Mouse (Mus musculus) heart, embryonic 13.5 days (tissue): ENCODE data around the gene Lgals4. TPM values are rescaled to one million over a fixed set of nuclear protein-coding genes. Genes with fewer than 3 reads are reported as not detected.

Source experiments
- ATAC-seq: fragments of 200-750 bp; cut with Nextera tagmentation; 2 replicates; pipeline ENCODE4 v1.8.0; 2017; ENCODE audit warnings: moderate TSS enrichment; ENCODE audit not compliant: insufficient number of reproducible peaks, low FRiP score, low TSS enrichment; ENCODE audit errors: extremely low read depth
- H3K27ac ChIP-seq: fragments of 300-500 bp; sonication (generic); replicated peaks from 2 replicates; pipeline ENCODE4 v1.5.1; 2015; ENCODE audit warnings: moderate library complexity, mild to moderate bottlenecking, inconsistent platforms
- H3K27me3 ChIP-seq: fragments of 300-500 bp; sonication (generic); replicated peaks from 2 replicates; pipeline ENCODE4 v1.6.1; 2015; ENCODE audit warnings: mild to moderate bottlenecking, inconsistent platforms
- H3K36me3 ChIP-seq: fragments of 300-500 bp; sonication (generic); 2 replicates; pipeline ENCODE4 v1.6.1; 2015; ENCODE audit warnings: mild to moderate bottlenecking, inconsistent platforms
- H3K4me1 ChIP-seq: fragments of 300-500 bp; sonication (generic); 2 replicates; pipeline ENCODE4 v1.6.1; 2015; ENCODE audit warnings: inconsistent platforms
- H3K4me2 ChIP-seq: fragments of 300-500 bp; sonication (generic); 2 replicates; pipeline ENCODE4 v1.6.1; 2015; ENCODE audit warnings: inconsistent platforms, mild to moderate bottlenecking, moderate library complexity
- H3K4me3 ChIP-seq: fragments of 300-500 bp; sonication (generic); 2 replicates; pipeline ENCODE4 v1.5.1; 2015; ENCODE audit warnings: moderate library complexity, mild to moderate bottlenecking, inconsistent platforms
- H3K9ac ChIP-seq: fragments of 300-500 bp; sonication (generic); 2 replicates; pipeline ENCODE4 v1.6.1; 2015; ENCODE audit warnings: inconsistent platforms, mild to moderate bottlenecking, moderate library complexity
- H3K9me3 ChIP-seq: fragments of 300-500 bp; sonication (generic); 2 replicates; pipeline ENCODE4 v1.6.1; 2016; ENCODE audit warnings: inconsistent platforms
- WGBS: fragments of 180-500 bp; shearing (Covaris S2); methylation state at CpG from one replicate; pipeline ENCODE4 v1.1.7; 2015; ENCODE audit warnings: mixed read lengths; 5-methylcytosine and 5-hydroxymethylcytosine counted together
- polyA plus RNA-seq: library from polyadenylated mRNA; unstranded; fragments of >200 nt; fragmentation: Nextera tagmentation; extraction: Ambion mirVana; gene quantifications from 2 replicates; pipeline ENCODE4 v1.2.1, GENCODE M21; 2015

The Lgals4 gene
- polyA plus RNA-seq, 1 experiment from 2014 or later = 4.3 TPM

DNA sequence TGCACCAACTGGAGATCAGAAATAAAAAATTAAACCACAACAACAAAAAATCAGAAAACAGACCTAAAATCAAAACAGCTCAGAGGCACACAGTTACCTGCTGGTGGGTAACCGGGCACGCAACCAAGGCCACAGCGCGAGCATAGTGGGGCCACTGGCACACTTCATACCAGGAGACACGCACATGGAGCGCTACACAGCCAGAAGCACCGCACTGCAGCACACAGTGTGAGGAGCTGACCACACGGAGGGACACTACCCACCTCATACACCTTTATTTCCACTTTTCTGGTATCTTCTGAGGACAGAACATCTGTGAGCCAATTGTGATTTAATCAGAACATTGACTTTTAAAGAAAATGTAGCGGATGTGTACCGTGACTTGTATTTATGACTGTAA lies 16.7 kb upstream of the Lgals4 start:
- WGBS = 92% methylated on average over 10 of the region's 10 CpGs
- no peak for ATAC-seq
- Histone ChIP-seq H3K36me3 (peaks cover 100% of the 10 kb centered on the region), H3K27ac (no peak overlapping the region), H3K27me3 (no peaks in the 10 kb centered on the region), H3K9ac (peak overlapping the region; percentile 56), H3K4me1 (peaks cover 96% of the 10 kb centered on the region), H3K4me3 (no peak overlapping the region), H3K4me2 (no peak overlapping the region), H3K9me3 (no peaks in the 10 kb centered on the region)

DNA sequence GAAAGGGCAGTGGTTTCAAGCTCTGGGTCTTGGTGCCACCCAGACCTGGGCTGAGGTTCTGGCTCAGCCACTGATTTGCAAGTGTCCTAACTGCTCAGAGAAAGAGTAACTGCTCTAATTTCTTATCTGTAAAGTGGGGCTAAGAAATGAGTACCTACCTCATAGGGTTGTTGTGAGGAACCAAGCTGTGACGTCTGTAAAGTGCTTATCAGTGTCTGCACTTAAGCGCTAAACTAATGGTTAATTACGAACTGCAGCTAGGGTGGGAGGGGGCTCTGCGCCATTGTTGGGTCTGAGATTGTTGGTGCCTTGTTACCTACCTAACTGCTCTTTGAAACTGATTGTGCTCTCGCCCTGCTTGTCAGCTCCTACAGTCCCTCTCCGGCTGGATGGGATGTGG lies 16.1 kb upstream of the Lgals4 start:
- Histone ChIP-seq H3K9me3 (no peaks in the 10 kb centered on the region), H3K4me3 (0 out of 2 replicates have a peak overlapping the region, but pooled peaks have one; percentile 6), H3K27ac (no peak overlapping the region; the same call in 1 of the 2 replicates), H3K4me2 (peak overlapping the region; percentile 20; the same call in 1 of the 2 replicates), H3K4me1 (peaks cover 90% of the 10 kb centered on the region), H3K36me3 (peaks cover 100% of the 10 kb centered on the region), H3K9ac (peak overlapping the region; percentile 56), H3K27me3 (no peaks in the 10 kb centered on the region)
- ATAC-seq = no peak
- 50% methylated on average over 6 of the region's 6 CpGs for WGBS

DNA sequence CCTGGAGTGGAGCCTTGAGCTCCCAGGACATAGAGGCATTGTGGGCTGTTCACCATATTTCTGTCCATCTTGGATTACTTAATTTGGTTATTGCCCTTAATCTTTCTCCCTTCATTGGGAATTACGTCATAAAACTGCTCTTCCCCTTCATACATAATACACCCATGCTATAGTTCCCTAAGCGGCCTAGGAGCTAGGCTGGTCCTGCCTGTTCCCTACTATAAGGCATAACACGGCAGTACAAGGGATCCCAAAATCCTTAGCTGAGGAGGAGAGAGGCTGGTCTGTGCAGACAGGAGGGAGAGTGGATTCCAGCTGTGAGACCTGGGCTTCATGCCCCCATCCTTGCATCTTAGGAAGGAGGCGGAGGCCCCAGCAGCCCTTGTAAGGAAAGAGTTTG lies 15.7 kb upstream of the Lgals4 start:
- H3K4me2 ChIP-seq = no peak overlapping the region
- no peaks in the 10 kb centered on the region for H3K27me3 ChIP-seq
- no peaks in the 10 kb centered on the region for H3K9me3 ChIP-seq
- H3K9ac ChIP-seq = peak overlapping the region; percentile 47; the same call in 1 of the 2 replicates
- peaks cover 87% of the 10 kb centered on the region for H3K4me1 ChIP-seq
- no peak overlapping the region; the same call in 1 of the 2 replicates for H3K27ac ChIP-seq
- 72% methylated on average over 4 of the region's 4 CpGs for WGBS
- H3K4me3 ChIP-seq = 0 out of 2 replicates have a peak overlapping the region, but pooled peaks have one; percentile 6
- H3K36me3 ChIP-seq = peaks cover 100% of the 10 kb centered on the region
- no peak for ATAC-seq

GRCm38 (mm10) chr7:28818436-28818835 lies 15.2 kb upstream of the Lgals4 start:
- Histone ChIP-seq H3K27ac (no peak overlapping the region), H3K9me3 (no peaks in the 10 kb centered on the region), H3K36me3 (peaks cover 97% of the 10 kb centered on the region), H3K4me1 (peaks cover 87% of the 10 kb centered on the region), H3K27me3 (no peaks in the 10 kb centered on the region), H3K4me2 (no peak overlapping the region), H3K9ac (peak overlapping the region; percentile 47; the same call in 1 of the 2 replicates), H3K4me3 (no peak overlapping the region)
- no peak for ATAC-seq
- 80% methylated on average over 18 of the region's 18 CpGs for WGBS

DNA sequence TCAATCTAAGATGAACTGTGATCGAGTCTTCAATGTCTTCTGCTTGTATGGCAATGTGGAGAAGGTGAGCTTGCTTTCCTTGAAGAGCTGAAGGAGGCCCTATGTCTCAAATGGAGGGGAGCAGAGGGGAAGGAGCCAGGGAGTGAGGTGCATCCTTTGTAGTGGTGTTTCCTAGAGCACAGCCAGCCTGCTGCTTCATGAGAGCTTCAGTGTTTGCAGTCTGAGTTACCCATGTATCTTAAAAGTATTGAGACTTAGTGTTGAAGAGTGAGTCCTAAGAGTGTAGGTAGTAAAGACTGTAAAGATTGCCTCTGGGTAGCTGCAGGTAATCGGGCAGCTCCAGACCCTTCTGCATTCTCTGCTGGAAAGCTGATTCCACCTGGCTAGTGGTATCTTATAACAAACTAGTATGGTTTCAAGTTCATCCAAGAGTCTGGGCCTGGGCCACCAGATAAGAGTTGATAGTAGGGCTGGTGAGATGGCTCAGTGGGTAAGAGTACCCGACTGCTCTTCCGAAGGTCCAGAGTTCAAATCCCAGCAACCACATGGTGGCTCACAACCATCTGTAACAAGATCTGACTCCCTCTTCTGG lies 14.7 kb upstream of the Lgals4 start:
- ATAC-seq = no peak

DNA sequence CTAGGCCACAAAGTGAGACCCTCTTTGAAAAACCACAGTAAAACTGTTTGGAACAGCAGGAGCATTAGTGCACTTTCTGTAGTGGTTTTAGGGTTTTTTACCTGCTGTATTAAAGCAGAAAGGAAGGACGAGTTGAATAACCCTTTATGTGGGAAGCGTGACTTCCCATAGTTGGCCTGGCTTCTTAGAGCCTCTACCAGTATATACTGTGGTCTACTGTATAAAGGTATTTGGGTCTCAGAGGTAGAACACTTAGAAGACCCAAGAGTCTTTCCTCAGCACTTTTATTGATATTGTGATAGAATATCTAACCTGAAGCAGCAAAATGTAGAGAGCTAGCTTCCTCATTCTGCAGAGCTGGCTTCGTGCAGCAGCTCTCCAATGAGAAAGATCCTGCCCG lies 14.1 kb upstream of the Lgals4 start:
- H3K27ac ChIP-seq = peak overlapping the region; percentile 71
- WGBS = 79% methylated on average over 4 of the region's 4 CpGs
- peaks cover 80% of the 10 kb centered on the region for H3K4me1 ChIP-seq

More for the DNA sequence above, 14.7 kb upstream of the Lgals4 start:
- whole genome bisulfite sequencing = 74% methylated on average over 4 of the region's 4 CpGs
- H3K4me2 ChIP-seq = no peak overlapping the region
- peaks cover 92% of the 10 kb centered on the region for H3K36me3 ChIP-seq
- H3K4me1 ChIP-seq = peaks cover 83% of the 10 kb centered on the region
- no peak overlapping the region for H3K4me3 ChIP-seq
- H3K27me3 ChIP-seq = no peaks in the 10 kb centered on the region
- H3K9ac ChIP-seq = no peak overlapping the region
- no peaks in the 10 kb centered on the region for H3K9me3 ChIP-seq
- H3K27ac ChIP-seq = no peak overlapping the region

GRCm38 (mm10) chr7:28820358-28821260 lies 13.0 kb upstream of the Lgals4 start:
- 62% methylated on average over 12 of the region's 12 CpGs for WGBS
- Histone ChIP-seq H3K4me1 (peaks cover 74% of the 10 kb centered on the region), H3K27ac (peak overlapping the region; percentile 71), H3K9me3 (no peaks in the 10 kb centered on the region), H3K4me2 (no peak overlapping the region), H3K27me3 (no peaks in the 10 kb centered on the region), H3K9ac (peak overlapping the region; percentile 61), H3K4me3 (no peak overlapping the region), H3K36me3 (peaks cover 76% of the 10 kb centered on the region)
- no peak for ATAC-seq

More for the DNA sequence above, 14.1 kb upstream of the Lgals4 start:
- no peaks in the 10 kb centered on the region for H3K9me3 ChIP-seq
- ATAC-seq = no peak
- peaks cover 86% of the 10 kb centered on the region for H3K36me3 ChIP-seq
- H3K4me3 ChIP-seq = no peak overlapping the region
- H3K4me2 ChIP-seq = no peak overlapping the region
- peak overlapping the region; percentile 26; the same call in 1 of the 2 replicates for H3K9ac ChIP-seq
- H3K27me3 ChIP-seq = no peaks in the 10 kb centered on the region

DNA sequence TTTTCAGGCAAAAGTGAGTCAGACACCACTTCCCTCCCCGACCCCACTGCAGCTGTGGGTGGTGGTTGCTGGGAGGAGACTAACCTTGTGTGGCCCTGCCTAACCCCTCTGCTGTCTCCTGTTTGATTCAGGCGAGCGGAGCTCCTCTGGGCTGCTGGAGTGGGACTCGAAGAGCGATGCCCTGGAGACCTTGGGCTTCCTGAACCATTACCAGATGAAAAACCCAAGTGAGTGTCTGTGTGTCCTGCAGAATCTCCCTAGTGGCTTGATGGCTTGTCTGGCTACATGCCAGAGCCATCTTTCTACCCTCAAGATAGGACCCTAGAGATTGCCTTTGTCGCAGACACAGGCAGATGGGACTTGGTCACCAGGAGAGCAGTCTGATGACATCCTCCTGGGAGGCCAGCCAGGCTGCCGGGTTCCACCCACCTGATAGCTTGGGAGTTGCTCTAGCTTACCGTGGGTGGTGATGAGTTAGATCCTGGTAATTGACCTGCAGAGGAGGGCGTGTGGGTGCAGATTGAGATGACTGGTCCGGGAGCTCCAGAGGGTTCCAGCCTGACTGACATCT lies 12.3 kb upstream of the Lgals4 start:
- ATAC-seq = no peak
- Histone ChIP-seq H3K4me3 (no peak overlapping the region), H3K9me3 (no peaks in the 10 kb centered on the region), H3K27ac (peak overlapping the region; percentile 71), H3K4me2 (no peak overlapping the region), H3K4me1 (peaks cover 74% of the 10 kb centered on the region), H3K36me3 (peaks cover 68% of the 10 kb centered on the region), H3K27me3 (no peaks in the 10 kb centered on the region), H3K9ac (peak overlapping the region; percentile 61)
- 58% methylated on average over 10 of the region's 10 CpGs for WGBS

DNA sequence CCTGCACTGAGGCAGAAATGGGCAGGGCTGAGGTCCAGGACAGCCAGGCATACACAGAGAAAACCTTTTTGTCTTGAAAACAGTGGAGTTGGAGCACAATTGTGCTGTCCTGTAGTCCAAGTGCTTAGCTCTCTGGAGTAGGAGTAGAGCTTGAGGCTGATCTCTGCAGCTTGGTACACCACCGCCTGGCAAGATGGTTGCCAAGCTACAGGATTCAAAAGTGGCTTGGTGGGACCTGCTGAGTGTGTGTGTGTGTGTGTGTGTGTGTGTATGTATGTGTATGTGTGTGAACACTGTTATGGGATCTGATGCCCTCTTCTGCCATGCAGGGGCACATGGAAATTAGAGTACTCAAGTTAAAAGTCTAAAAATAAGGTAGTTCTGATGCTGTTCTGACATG lies 11.1 kb upstream of the Lgals4 start:
- WGBS = 65% methylated on average over 1 of the region's 1 CpGs
- Histone ChIP-seq H3K4me1 (peaks cover 70% of the 10 kb centered on the region), H3K27me3 (no peaks in the 10 kb centered on the region), H3K4me3 (no peak overlapping the region), H3K9me3 (no peaks in the 10 kb centered on the region), H3K36me3 (peaks cover 60% of the 10 kb centered on the region), H3K9ac (no peak overlapping the region), H3K27ac (no peak overlapping the region; the same call in 1 of the 2 replicates), H3K4me2 (no peak overlapping the region)
- no peak for ATAC-seq

DNA sequence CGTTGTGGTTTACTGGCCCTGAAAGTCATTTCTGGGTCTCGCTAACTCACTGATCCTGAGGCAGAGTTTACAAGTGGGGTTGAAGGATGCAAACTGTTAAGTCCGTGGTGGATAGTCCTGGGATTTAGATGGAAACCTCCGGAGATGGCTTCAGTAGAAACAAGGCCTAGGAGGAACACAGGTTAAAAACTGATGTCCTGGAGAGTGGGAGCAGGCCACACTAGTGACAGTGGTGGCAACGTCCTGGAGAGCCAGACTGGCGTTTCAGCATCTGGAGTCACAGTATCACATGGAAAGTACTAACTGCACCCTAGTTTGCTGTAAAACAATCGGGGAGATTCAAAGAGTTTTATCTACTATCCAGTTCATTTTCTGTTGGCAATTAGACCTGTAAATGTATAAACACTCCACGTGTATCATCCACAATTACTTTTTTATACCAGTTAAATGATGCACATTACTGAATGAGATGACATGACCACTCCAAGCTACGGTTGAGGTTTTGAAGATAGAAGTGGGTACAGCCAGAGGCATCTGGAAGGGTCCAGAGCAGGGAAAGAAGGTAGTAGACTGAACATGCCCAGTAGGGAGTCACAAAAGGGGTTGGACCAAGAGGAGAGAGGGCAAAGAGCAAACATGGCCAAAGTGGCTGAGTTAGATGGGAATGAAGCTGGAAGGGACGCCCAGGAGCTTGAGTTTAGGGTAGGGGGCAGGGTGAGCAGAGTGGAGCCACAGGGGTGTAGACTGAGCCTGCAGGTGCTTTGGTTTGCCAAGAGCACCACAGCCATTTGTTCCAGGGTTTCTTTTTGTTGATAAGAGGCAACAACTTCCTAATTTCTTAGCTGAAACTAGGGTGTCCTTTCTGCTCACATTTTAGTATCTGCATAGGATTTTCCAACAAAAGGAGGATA lies 10.4 kb upstream of the Lgals4 start:
- 52% methylated on average over 10 of the region's 10 CpGs for WGBS
- Histone ChIP-seq H3K9me3 (no peaks in the 10 kb centered on the region), H3K4me1 (peaks cover 67% of the 10 kb centered on the region), H3K4me3 (no peak overlapping the region), H3K27ac (peak overlapping the region; percentile 90), H3K9ac (no peak overlapping the region), H3K4me2 (no peak overlapping the region), H3K36me3 (peaks cover 53% of the 10 kb centered on the region), H3K27me3 (no peaks in the 10 kb centered on the region)
- ATAC-seq = no peak
